Mouse (Mus musculus): ENCODE data around the gene Padi1.

- TF ChIP-seq E2F4 (IDR thresholded peaks at IDR 0.05; ENCODE audit: insufficient read depth), result no peak
- TF ChIP-seq SRF (IDR thresholded peaks at IDR 0.05; ENCODE audit: control insufficient read depth, insufficient read length, low read depth), result no peak
Observed at GRCm38 (mm10) chr4:140862036-140862650, 16.6 kb upstream of the Padi1 start.
